Mouse (Mus musculus) kidney, adult 2 months (tissue): ENCODE results near the gene Det1.

ENCODE experiments used
- CTCF ChIP-seq: fragments of 200-500 bp; conservative IDR thresholded peaks from 2 replicates; pipeline ENCODE4 v1.5.1; 2011; ENCODE audit warnings: low read depth, mild to moderate bottlenecking, control low read depth, low read length, moderate library complexity, mixed read lengths; ENCODE audit not compliant: insufficient read depth, insufficient read length
- POLR2A ChIP-seq: fragments of 200-500 bp; IDR thresholded peaks from one replicate; pipeline ENCODE4 v1.6.1; 2011; ENCODE audit warnings: low read depth, low read length, control low read depth

DNA sequence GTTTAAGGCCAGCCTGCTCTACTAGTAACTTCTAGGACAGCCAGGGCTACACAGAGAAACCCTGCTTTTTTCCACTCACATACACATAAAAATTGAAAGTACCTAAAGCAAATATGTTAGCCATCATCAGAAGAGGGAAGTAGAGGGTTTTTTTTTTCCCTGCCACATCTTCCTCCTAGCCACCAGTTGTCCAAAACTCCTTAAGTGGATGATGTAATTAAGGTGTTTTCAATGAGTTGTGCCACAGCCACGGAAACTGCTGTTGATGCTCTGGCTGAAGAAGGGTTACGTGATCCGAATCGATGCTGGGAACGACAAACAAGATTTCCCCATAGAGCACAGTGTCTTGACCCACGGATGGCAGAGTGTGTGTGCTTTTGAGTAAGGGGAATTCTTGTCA lies 25.3 kb upstream of the Det1 start:
- TF ChIP-seq CTCF (no peak), POLR2A (no peak)
